Mouse (Mus musculus) embryonic fibroblast, embryonic 13.5 days (primary cell): ENCODE measurements at regions not wholly inside any gene's neighbourhood (a gene's known extent, or its start where the extent isn't known, plus 50 kb on each side); places are given as distances from the start of the nearest gene placed in this dataset.

Experiments
- CTCF ChIP-seq: IDR thresholded peaks from 2 replicates; pipeline ENCODE4 v1.5.1; 2011; ENCODE audit warnings: mild to moderate bottlenecking, control low read depth, low read length, moderate library complexity, borderline replicate concordance; ENCODE audit not compliant: insufficient read depth
- POLR2A ChIP-seq: IDR thresholded peaks from 2 replicates; pipeline ENCODE4 v1.6.1; 2011; ENCODE audit warnings: low read depth, mild to moderate bottlenecking, control low read depth, low read length, moderate library complexity

- TF ChIP-seq POLR2A: no peak
- no peak for TF ChIP-seq CTCF
These were observed 266.0 kb downstream of the Klf6 start for GRCm38 (mm10) chr13:6127311-6127710.
